25 mouse cellular contexts compared by ENCODE assay signal in the genomic region with DNA sequence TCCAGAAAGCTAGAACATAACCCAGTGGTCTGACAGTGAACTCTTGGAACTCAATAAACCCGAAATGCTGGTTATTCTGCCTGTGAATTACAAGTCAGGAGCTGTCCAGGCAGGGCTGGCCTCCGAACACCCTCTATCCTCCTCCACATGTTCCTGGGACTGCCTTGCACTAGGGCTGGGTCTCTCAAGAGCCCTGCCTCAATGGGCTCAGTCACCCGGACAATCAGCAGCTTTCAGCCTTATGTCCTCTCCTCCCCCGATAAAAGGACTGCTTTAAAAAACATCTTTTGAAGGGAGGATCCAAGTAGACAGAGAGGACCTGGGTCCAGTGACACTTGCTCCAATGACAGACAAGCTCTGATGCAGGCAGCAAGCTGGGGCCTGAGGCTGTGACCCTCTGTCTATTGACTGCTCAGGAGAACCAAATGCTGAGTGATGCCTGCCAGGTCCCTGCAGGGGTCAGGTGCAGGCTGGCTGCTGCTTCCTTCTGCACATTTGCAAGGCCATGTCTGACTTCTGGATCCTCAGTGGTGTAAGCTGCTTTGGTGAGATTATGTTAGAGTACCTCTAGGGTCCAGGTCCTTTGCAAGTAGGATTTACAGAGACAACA. TPM values are rescaled to one million over a fixed set of nuclear protein-coding genes. Genes with fewer than 3 reads are reported as not detected.
A peak's percentile ranks its signal among the peaks of the same experiment; 100 is the strongest.
DNase-seq lines count a peak whose midpoint lies in the region; ATAC-seq lines count a peak whose summit lies in the region.
"Had no signal": no experiment of that assay in that cellular context is flagged by ENCODE, and none has a peak within 500 bp of the region (broad histone marks: within the 10 kb centered on the region; RNA-seq: fewer than 3 reads in every experiment).

No protein-coding gene starts in this region.

- H3K4me2 ChIP-seq in hindbrain, embryonic 14.5 days (replicated peaks) = no peak overlapping the region
- H3K4me2 ChIP-seq in limb, embryonic 11.5 days (ENCODE audit: low read depth, severe bottlenecking) = no peak overlapping the region
- H3K4me2 ChIP-seq: forebrain, embryonic 12.5 days; hindbrain, embryonic 15.5 days; intestine, embryonic 15.5 days; limb, embryonic 13.5 days; liver, embryonic 12.5 days; midbrain, embryonic 12.5 days; neural tube, embryonic 12.5 days had no signal

- H3K4me1 ChIP-seq in hindbrain, embryonic 10.5 days (replicated peaks) = peaks cover 31% of the 10 kb centered on the region
- no peaks in the 10 kb centered on the region for H3K4me1 ChIP-seq in hindbrain, embryonic 14.5 days (replicated peaks; ENCODE audit: control insufficient read depth, insufficient read depth, low read length)
- peaks cover 6% of the 10 kb centered on the region for H3K4me1 ChIP-seq in limb, embryonic 11.5 days (ENCODE audit: control insufficient read depth, insufficient read depth, low read length)
- peaks cover 29% of the 10 kb centered on the region for H3K4me1 ChIP-seq in limb, embryonic 10.5 days
- H3K4me1 ChIP-seq: hindbrain, embryonic 15.5 days; intestine, embryonic 15.5 days; liver, embryonic 12.5 days had no signal

- DNase-seq in hindbrain, embryonic 10.5 days (ENCODE audit: low spot score) = peak; percentile 46
- DNase-seq in hindbrain, embryonic 14.5 days (ENCODE audit: low spot score) = no peak
- peak; percentile 21 for DNase-seq in limb, embryonic 11.5 days (ENCODE audit: low spot score)
- no peak for DNase-seq in limb, embryonic 10.5 days (ENCODE audit: low spot score)
- peak; percentile 57 for DNase-seq in embryo, embryonic 10 days (ENCODE audit: low spot score)
- DNase-seq in embryo, embryonic 10.5 days (ENCODE audit: low spot score) = peak; percentile 48
- no peak for DNase-seq in adrenal gland, postnatal 10 days
- DNase-seq: adrenal gland, postnatal 14 days; cerebellum, adult 9-11 months; gastrocnemius, postnatal 25 days; heart, adult 2 months; lung, adult 18-20 months; lung, postnatal 10 days; retina, postnatal 1 day; right cerebral cortex, postnatal 25 days; spleen, adult 18-20 months had no signal

- no peak overlapping the region for H3K9ac ChIP-seq in hindbrain, embryonic 14.5 days
- H3K9ac ChIP-seq in limb, embryonic 11.5 days (ENCODE audit: low read length) = no peak overlapping the region
- H3K9ac ChIP-seq: forebrain, embryonic 12.5 days; hindbrain, embryonic 15.5 days; intestine, embryonic 15.5 days; limb, embryonic 13.5 days; liver, embryonic 12.5 days; midbrain, embryonic 12.5 days; neural tube, embryonic 12.5 days had no signal

- no peaks in the 10 kb centered on the region for H3K9me3 ChIP-seq in hindbrain, embryonic 10.5 days
- H3K9me3 ChIP-seq in hindbrain, embryonic 14.5 days (ENCODE audit: control insufficient read depth, low read length) = no peaks in the 10 kb centered on the region
- H3K9me3 ChIP-seq in limb, embryonic 11.5 days (ENCODE audit: control insufficient read depth, low read length) = no peaks in the 10 kb centered on the region
- no peaks in the 10 kb centered on the region for H3K9me3 ChIP-seq in limb, embryonic 10.5 days (replicated peaks)
- H3K9me3 ChIP-seq: forebrain, embryonic 12.5 days; hindbrain, embryonic 15.5 days; intestine, embryonic 15.5 days; limb, embryonic 13.5 days; liver, embryonic 12.5 days; midbrain, embryonic 12.5 days; neural tube, embryonic 12.5 days had no signal

- peaks cover 50% of the 10 kb centered on the region for H3K27me3 ChIP-seq in hindbrain, embryonic 10.5 days (ENCODE audit: insufficient read depth, poor library complexity, severe bottlenecking)
- H3K27me3 ChIP-seq in hindbrain, embryonic 14.5 days (ENCODE audit: control insufficient read depth, insufficient read depth, low read length) = no peaks in the 10 kb centered on the region
- no peaks in the 10 kb centered on the region for H3K27me3 ChIP-seq in limb, embryonic 11.5 days (ENCODE audit: control insufficient read depth, insufficient read depth, low read length)
- H3K27me3 ChIP-seq in limb, embryonic 10.5 days (ENCODE audit: low read depth, poor library complexity, severe bottlenecking) = no peaks in the 10 kb centered on the region
- H3K27me3 ChIP-seq: forebrain, embryonic 12.5 days; hindbrain, embryonic 15.5 days; intestine, embryonic 15.5 days; limb, embryonic 13.5 days; liver, embryonic 12.5 days; midbrain, embryonic 12.5 days; neural tube, embryonic 12.5 days had no signal

- no peak overlapping the region for H3K27ac ChIP-seq in hindbrain, embryonic 10.5 days
- H3K27ac ChIP-seq in hindbrain, embryonic 14.5 days = no peak overlapping the region
- no peak overlapping the region for H3K27ac ChIP-seq in limb, embryonic 11.5 days (replicated peaks; ENCODE audit: low read depth, low read length)
- H3K27ac ChIP-seq in limb, embryonic 10.5 days = no peak overlapping the region
- H3K27ac ChIP-seq: forebrain, embryonic 12.5 days; heart, adult 2 months; hindbrain, embryonic 15.5 days; intestine, embryonic 15.5 days; limb, embryonic 13.5 days; liver, embryonic 12.5 days; midbrain, embryonic 12.5 days; neural tube, embryonic 12.5 days had no signal

- H3K36me3 ChIP-seq in hindbrain, embryonic 10.5 days = no peaks in the 10 kb centered on the region
- no peaks in the 10 kb centered on the region for H3K36me3 ChIP-seq in hindbrain, embryonic 14.5 days (replicated peaks; ENCODE audit: control insufficient read depth, insufficient read depth)
- no peaks in the 10 kb centered on the region for H3K36me3 ChIP-seq in limb, embryonic 11.5 days (ENCODE audit: control insufficient read depth, insufficient read depth, low read length)
- no peaks in the 10 kb centered on the region for H3K36me3 ChIP-seq in limb, embryonic 10.5 days
- H3K36me3 ChIP-seq: forebrain, embryonic 12.5 days; hindbrain, embryonic 15.5 days; intestine, embryonic 15.5 days; limb, embryonic 13.5 days; liver, embryonic 12.5 days; midbrain, embryonic 12.5 days; neural tube, embryonic 12.5 days had no signal

- no peak for ATAC-seq in hindbrain, embryonic 14.5 days (ENCODE audit: low FRiP score)
- ATAC-seq in limb, embryonic 11.5 days (ENCODE audit: insufficient number of reproducible peaks, low FRiP score, low TSS enrichment, low read depth) = no peak
- ATAC-seq: activated CD4-positive, CD25-positive, alpha-beta regulatory T cell, adult 4 months; intestine, embryonic 15.5 days; liver, embryonic 12.5 days had no signal

- no peak overlapping the region for H3K4me3 ChIP-seq in hindbrain, embryonic 10.5 days
- no peak overlapping the region for H3K4me3 ChIP-seq in hindbrain, embryonic 14.5 days (replicated peaks; ENCODE audit: low read length)
- H3K4me3 ChIP-seq in limb, embryonic 11.5 days (ENCODE audit: low read depth, low read length) = no peak overlapping the region
- no peak overlapping the region for H3K4me3 ChIP-seq in limb, embryonic 10.5 days
- H3K4me3 ChIP-seq: forebrain, embryonic 12.5 days; heart, adult 2 months; hindbrain, embryonic 15.5 days; intestine, embryonic 15.5 days; limb, embryonic 13.5 days; liver, embryonic 12.5 days; midbrain, embryonic 12.5 days; neural tube, embryonic 12.5 days had no signal

- WGBS in hindbrain, embryonic 10.5 days = 23% methylated on average over 4 of the region's 4 CpGs
- 12% methylated on average over 4 of the region's 4 CpGs for WGBS in hindbrain, embryonic 14.5 days
- 81% methylated on average over 4 of the region's 4 CpGs for WGBS in limb, embryonic 11.5 days
- 68% methylated on average over 4 of the region's 4 CpGs for WGBS in limb, embryonic 10.5 days

RNA-seq across cellular contexts. Expression of gene Hhip, which starts 20.1 kb away (rescaled TPM):
- polyA plus RNA-seq in hindbrain, embryonic 10.5 days (2016; fragmentation: Nextera tagmentation; extraction: Ambion mirVana) = 2.9 and 3.1 TPM in 2 replicates
- polyA plus RNA-seq in hindbrain, embryonic 14.5 days (2014; fragmentation: Nextera tagmentation; extraction: Ambion mirVana) = 3.9 and 4.0 TPM in 2 replicates
- polyA plus RNA-seq in limb, embryonic 11.5 days (2014; fragmentation: Nextera tagmentation; extraction: Ambion mirVana) = 1.8 and 2.9 TPM in 2 replicates
- 1.6 and 1.7 TPM in 2 replicates for polyA plus RNA-seq in limb, embryonic 10.5 days (2016; fragmentation: Nextera tagmentation; extraction: Ambion mirVana)
- total RNA-seq in adrenal gland, postnatal 10 days (2021) = 1 to 10 TPM; 5.5 to 8.6 TPM
- total RNA-seq: MEL had no signal

Comparison
In these comparisons a context has a peak if more than half of its experiments do, and no peak if none do; other contexts are left out.
1. DNase-seq: peak in hindbrain, embryonic 10.5 days (single experiment), limb, embryonic 11.5 days (single experiment), embryo, embryonic 10 days (single experiment) and embryo, embryonic 10.5 days (single experiment); none in hindbrain, embryonic 14.5 days (single experiment), limb, embryonic 10.5 days (single experiment) and adrenal gland, postnatal 10 days (single experiment).